Mouse (Mus musculus) granulocyte monocyte progenitor cell, adult 5-6 weeks (primary cell): ENCODE results near the gene Nup62. TPM values are rescaled to one million over a fixed set of nuclear protein-coding genes. Genes with fewer than 3 reads are reported as not detected.

ENCODE experiments used
- total RNA-seq, 2 experiments: library from RNA; stranded (forward) in 1 of 2; stranded (reverse) in 1 of 2; fragments of 200-712, 200-1000 nt in 1 of 2; fragments of >200 nt in 1 of 2; fragmentation: Nextera tagmentation in 1 of 2; gene quantifications; 2 replicates each; pipeline ENCODE4 v1.2.3; 2014 to 2017

Nup62 gene
- total RNA-seq, 2 experiments from 2014 or later = 83.0 to 167 TPM

Other genes with a start within 250 kb of the Nup62 start
- gene Napsa, start 243.7 kb upstream of the Nup62 start, total RNA-seq (2014; fragmentation: Nextera tagmentation) = 258 and 328 TPM in 2 replicates
- 107 and 112 TPM in 2 replicates for gene Napsa, start 243.7 kb upstream of the Nup62 start, total RNA-seq (2017)
- 0.36 and 0.92 TPM in 2 replicates for gene Kcnc3, start 225.4 kb upstream of the Nup62 start, total RNA-seq (2014; fragmentation: Nextera tagmentation)
- 0.05 TPM in 1 of 2 replicates, not detected in the other for gene Kcnc3, start 225.4 kb upstream of the Nup62 start, total RNA-seq (2017)
- gene Myh14, start 145.2 kb upstream of the Nup62 start, total RNA-seq (2014; fragmentation: Nextera tagmentation) = not detected in 2 replicates
- gene Myh14, start 145.2 kb upstream of the Nup62 start, total RNA-seq (2017) = not detected in 2 replicates
- not detected in 2 replicates for gene Izumo2, start 107.3 kb upstream of the Nup62 start, total RNA-seq (2014; fragmentation: Nextera tagmentation)
- not detected in 2 replicates for gene Izumo2, start 107.3 kb upstream of the Nup62 start, total RNA-seq (2017)
- gene Vrk3, start 67.7 kb upstream of the Nup62 start, total RNA-seq (2014; fragmentation: Nextera tagmentation) = 45.0 and 52.3 TPM in 2 replicates
- gene Vrk3, start 67.7 kb upstream of the Nup62 start, total RNA-seq (2017) = 27.4 and 34.8 TPM in 2 replicates
- 1.6 and 6.2 TPM in 2 replicates for gene Zfp473, start 65.0 kb upstream of the Nup62 start, total RNA-seq (2014; fragmentation: Nextera tagmentation)
- gene Zfp473, start 65.0 kb upstream of the Nup62 start, total RNA-seq (2017) = 2.0 and 2.2 TPM in 2 replicates
- 1.2 TPM in 1 of 2 replicates, not detected in the other for gene Il4i1, start 299 bp downstream of the Nup62 start, total RNA-seq (2014; fragmentation: Nextera tagmentation)
- gene Il4i1, start 299 bp downstream of the Nup62 start, total RNA-seq (2017) = 0.15 and 0.22 TPM in 2 replicates
- 5.6 and 8.5 TPM in 2 replicates for gene Atf5, start 570 bp downstream of the Nup62 start, total RNA-seq (2014; fragmentation: Nextera tagmentation)
- 3.8 and 6.8 TPM in 2 replicates for gene Atf5, start 570 bp downstream of the Nup62 start, total RNA-seq (2017)
- 18.2 and 25.0 TPM in 2 replicates for gene Akt1s1, start 32.9 kb downstream of the Nup62 start, total RNA-seq (2014; fragmentation: Nextera tagmentation)
- gene Akt1s1, start 32.9 kb downstream of the Nup62 start, total RNA-seq (2017) = 22.8 and 26.5 TPM in 2 replicates
- 18.1 and 22.6 TPM in 2 replicates for gene Tbc1d17, start 33.0 kb downstream of the Nup62 start, total RNA-seq (2014; fragmentation: Nextera tagmentation)
- gene Tbc1d17, start 33.0 kb downstream of the Nup62 start, total RNA-seq (2017) = 15.5 and 19.3 TPM in 2 replicates
- 61.3 and 65.7 TPM in 2 replicates for gene Pnkp, start 41.1 kb downstream of the Nup62 start, total RNA-seq (2014; fragmentation: Nextera tagmentation)
- gene Pnkp, start 41.1 kb downstream of the Nup62 start, total RNA-seq (2017) = 51.0 and 79.6 TPM in 2 replicates
- 67.0 and 95.4 TPM in 2 replicates for gene Ptov1, start 53.7 kb downstream of the Nup62 start, total RNA-seq (2014; fragmentation: Nextera tagmentation)
- gene Ptov1, start 53.7 kb downstream of the Nup62 start, total RNA-seq (2017) = 24.4 and 32.1 TPM in 2 replicates
- 26.7 and 51.2 TPM in 2 replicates for gene Med25, start 76.6 kb downstream of the Nup62 start, total RNA-seq (2014; fragmentation: Nextera tagmentation)
- 9.2 and 15.6 TPM in 2 replicates for gene Med25, start 76.6 kb downstream of the Nup62 start, total RNA-seq (2017)
- gene Fuz, start 80.0 kb downstream of the Nup62 start, total RNA-seq (2014; fragmentation: Nextera tagmentation) = 13.6 TPM in 2 replicates
- 16.5 and 18.0 TPM in 2 replicates for gene Fuz, start 80.0 kb downstream of the Nup62 start, total RNA-seq (2017)
- 40.8 and 84.2 TPM in 2 replicates for gene Ap2a1, start 113.4 kb downstream of the Nup62 start, total RNA-seq (2014; fragmentation: Nextera tagmentation)
- gene Ap2a1, start 113.4 kb downstream of the Nup62 start, total RNA-seq (2017) = 28.6 and 30.1 TPM in 2 replicates
- not detected in 2 replicates for gene Tsks, start 127.1 kb downstream of the Nup62 start, total RNA-seq (2014; fragmentation: Nextera tagmentation)
- gene Tsks, start 127.1 kb downstream of the Nup62 start, total RNA-seq (2017) = 0.17 TPM in 1 of 2 replicates, not detected in the other
- gene Cpt1c, start 158.8 kb downstream of the Nup62 start, total RNA-seq (2014; fragmentation: Nextera tagmentation) = not detected in 2 replicates
- gene Cpt1c, start 158.8 kb downstream of the Nup62 start, total RNA-seq (2017) = not detected in 2 replicates
- 104 and 115 TPM in 2 replicates for gene Prmt1, start 170.5 kb downstream of the Nup62 start, total RNA-seq (2014; fragmentation: Nextera tagmentation)
- gene Prmt1, start 170.5 kb downstream of the Nup62 start, total RNA-seq (2017) = 138 and 190 TPM in 2 replicates
- 76.6 and 105 TPM in 2 replicates for gene Irf3, start 181.6 kb downstream of the Nup62 start, total RNA-seq (2014; fragmentation: Nextera tagmentation)
- 87.5 and 88.9 TPM in 2 replicates for gene Irf3, start 181.6 kb downstream of the Nup62 start, total RNA-seq (2017)
- 19.4 and 57.9 TPM in 2 replicates for gene Bcl2l12, start 182.6 kb downstream of the Nup62 start, total RNA-seq (2014; fragmentation: Nextera tagmentation)
- 18.4 and 32.9 TPM in 2 replicates for gene Bcl2l12, start 182.6 kb downstream of the Nup62 start, total RNA-seq (2017)
- 28.6 and 29.8 TPM in 2 replicates for gene Scaf1, start 200.3 kb downstream of the Nup62 start, total RNA-seq (2014; fragmentation: Nextera tagmentation)
- gene Scaf1, start 200.3 kb downstream of the Nup62 start, total RNA-seq (2017) = 15.7 and 17.8 TPM in 2 replicates
- 2.3 and 7.8 TPM in 2 replicates for gene Rras, start 201.9 kb downstream of the Nup62 start, total RNA-seq (2014; fragmentation: Nextera tagmentation)
- 1.0 and 1.4 TPM in 2 replicates for gene Rras, start 201.9 kb downstream of the Nup62 start, total RNA-seq (2017)
- gene Prr12, start 236.8 kb downstream of the Nup62 start, total RNA-seq (2014; fragmentation: Nextera tagmentation) = 21.1 and 29.6 TPM in 2 replicates
- gene Prr12, start 236.8 kb downstream of the Nup62 start, total RNA-seq (2017) = 1.7 and 4.1 TPM in 2 replicates
- 42.2 and 57.2 TPM in 2 replicates for gene Nosip, start 246.3 kb downstream of the Nup62 start, total RNA-seq (2014; fragmentation: Nextera tagmentation)
- gene Nosip, start 246.3 kb downstream of the Nup62 start, total RNA-seq (2017) = 49.4 and 63.1 TPM in 2 replicates
- gene Prrg2, start 246.6 kb downstream of the Nup62 start, total RNA-seq (2014; fragmentation: Nextera tagmentation) = 6.8 and 9.4 TPM in 2 replicates
- gene Prrg2, start 246.6 kb downstream of the Nup62 start, total RNA-seq (2017) = 4.8 and 5.3 TPM in 2 replicates